Mouse (Mus musculus) heart, embryonic 11.5 days (tissue): ENCODE data around the gene Iqsec3. TPM values are rescaled to one million over a fixed set of nuclear protein-coding genes. Genes with fewer than 3 reads are reported as not detected.

Source experiments
- ATAC-seq: fragments of 200-750 bp; cut with Nextera tagmentation; replicated peaks from 2 replicates; pipeline ENCODE4 v1.8.0; 2017; ENCODE audit warnings: moderate library complexity; ENCODE audit not compliant: insufficient number of reproducible peaks, low FRiP score, low TSS enrichment
- H3K27ac ChIP-seq: fragments of 300-500 bp; sonication (generic); 2 replicates; pipeline ENCODE4 v1.5.1; 2014; ENCODE audit warnings: mild to moderate bottlenecking, low read depth, low read length
- H3K27me3 ChIP-seq: fragments of 300-500 bp; sonication (generic); 2 replicates; pipeline ENCODE4 v1.6.1; 2014; ENCODE audit warnings: mild to moderate bottlenecking, low read length, mixed read lengths; ENCODE audit not compliant: control insufficient read depth, insufficient read depth
- H3K36me3 ChIP-seq: fragments of 300-500 bp; sonication (generic); 2 replicates; pipeline ENCODE4 v1.6.1; 2014; ENCODE audit warnings: mild to moderate bottlenecking, low read length, moderate library complexity, mixed read lengths; ENCODE audit not compliant: control insufficient read depth, insufficient read depth
- H3K4me1 ChIP-seq: fragments of 300-500 bp; sonication (generic); 2 replicates; pipeline ENCODE4 v1.6.1; 2014; ENCODE audit warnings: low read length; ENCODE audit not compliant: control insufficient read depth, insufficient read depth
- H3K4me2 ChIP-seq: fragments of 300-500 bp; sonication (generic); 2 replicates; pipeline ENCODE4 v1.6.1; 2014; ENCODE audit warnings: mild to moderate bottlenecking, moderate library complexity
- H3K4me3 ChIP-seq: fragments of 300-500 bp; sonication (generic); 2 replicates; pipeline ENCODE4 v1.5.1; 2014; ENCODE audit warnings: low read depth, low read length
- H3K9ac ChIP-seq: fragments of 300-500 bp; sonication (generic); 2 replicates; pipeline ENCODE4 v1.6.1; 2014; ENCODE audit warnings: mild to moderate bottlenecking, low read depth, low read length, moderate library complexity
- H3K9me3 ChIP-seq: fragments of 300-500 bp; sonication (generic); replicated peaks from 2 replicates; pipeline ENCODE4 v1.6.1; 2016; ENCODE audit warnings: low read length; ENCODE audit not compliant: control insufficient read depth
- WGBS: fragments of 180-500 bp; shearing (Covaris S2); extraction: QIAGEN DNeasy Blood & Tissue Kit; methylation state at CpG from one replicate; pipeline ENCODE4 v1.1.7; 2014; ENCODE audit not compliant: insufficient replicate concordance; 5-methylcytosine and 5-hydroxymethylcytosine counted together
- polyA plus RNA-seq: library from polyadenylated mRNA; unstranded; fragments of >200 nt; fragmentation: Nextera tagmentation; extraction: Ambion mirVana; gene quantifications from 2 replicates; pipeline ENCODE4 v1.2.1, GENCODE M21; 2014

The Iqsec3 gene
- polyA plus RNA-seq, 1 experiment from 2014 or later, result 0.04 TPM

DNA sequence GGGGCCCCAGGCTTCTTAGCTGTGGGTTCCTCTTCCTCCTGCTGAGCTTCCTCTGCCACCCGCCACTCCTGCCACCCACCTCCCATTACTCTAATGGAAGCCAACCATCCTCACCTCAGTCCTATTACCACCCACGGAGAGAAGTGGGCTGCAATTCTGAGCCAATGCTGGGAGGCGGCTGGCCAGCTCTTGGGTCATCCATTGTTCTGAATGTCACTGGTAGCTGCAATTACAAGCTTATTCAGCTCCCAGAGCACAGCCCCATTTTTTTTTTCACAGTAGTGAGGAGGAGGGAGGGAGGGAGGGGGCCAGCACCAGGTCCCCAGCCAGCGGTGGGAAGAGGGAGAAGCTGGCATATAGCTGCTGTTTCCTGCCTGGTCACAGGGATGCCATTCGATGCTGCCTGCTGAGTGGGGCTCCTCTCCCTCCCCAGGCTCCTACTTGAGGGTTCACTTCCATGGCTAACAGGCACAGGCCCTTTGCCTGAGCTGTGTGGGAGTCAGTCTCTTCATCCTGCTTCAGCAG, 32.7 kb downstream of the Iqsec3 start:
- Histone ChIP-seq H3K4me1 (no peaks in the 10 kb centered on the region), H3K36me3 (no peaks in the 10 kb centered on the region), H3K4me3 (no peak overlapping the region), H3K4me2 (no peak overlapping the region), H3K27ac (no peak overlapping the region), H3K9me3 (no peaks in the 10 kb centered on the region), H3K27me3 (peaks cover 5% of the 10 kb centered on the region; the same call in 1 of the 2 replicates), H3K9ac (no peak overlapping the region)
- 27% methylated on average over 5 of the region's 5 CpGs for WGBS
- ATAC-seq, result no peak

DNA sequence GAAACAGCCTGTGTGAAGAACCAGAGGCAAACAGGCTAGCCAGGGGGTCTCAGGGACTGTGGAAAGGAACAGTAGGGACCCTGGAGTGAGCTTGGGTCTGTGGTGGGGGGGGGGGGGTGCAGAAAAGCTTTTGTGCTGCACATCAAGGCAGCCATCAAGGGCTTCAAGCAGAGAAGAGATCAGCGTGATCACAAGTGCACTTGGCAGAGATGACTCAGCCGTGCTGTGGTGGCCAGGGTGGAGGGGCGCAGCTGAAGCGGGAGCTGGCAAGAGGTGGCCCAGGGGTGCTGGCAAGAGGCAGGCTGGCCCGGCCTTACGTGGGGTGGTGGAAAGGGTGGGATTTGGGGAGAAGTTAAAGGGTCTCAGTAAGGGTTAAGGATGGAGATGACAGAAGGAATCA, 48.6 kb downstream of the Iqsec3 start:
- Histone ChIP-seq H3K27ac (no peak overlapping the region), H3K9me3 (no peaks in the 10 kb centered on the region), H3K4me3 (no peak overlapping the region), H3K4me1 (no peaks in the 10 kb centered on the region), H3K4me2 (no peak overlapping the region), H3K27me3 (peaks cover 24% of the 10 kb centered on the region), H3K36me3 (no peaks in the 10 kb centered on the region), H3K9ac (no peak overlapping the region)
- ATAC-seq, result no peak
- whole genome bisulfite sequencing, result 26% methylated on average over 6 of the region's 6 CpGs

DNA sequence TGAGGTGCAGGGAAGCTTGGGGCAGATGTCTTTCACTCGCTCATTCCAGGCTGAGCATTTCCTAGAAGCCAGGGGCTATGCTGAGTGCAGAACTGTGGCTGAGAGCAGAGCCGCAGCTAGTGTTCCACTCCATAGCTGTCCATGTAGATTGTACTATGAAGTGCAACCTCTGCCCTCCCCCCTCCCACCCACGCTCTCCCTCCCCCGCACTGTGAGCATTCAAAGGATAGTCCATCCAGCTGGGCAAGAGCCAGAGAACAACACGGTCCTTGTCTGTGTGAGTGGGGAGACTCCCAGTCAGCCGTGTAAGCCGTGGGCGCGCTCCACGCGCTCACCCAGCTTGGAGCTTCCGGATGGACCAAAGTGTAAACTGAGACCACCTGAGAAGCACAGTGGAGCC, 49.1 kb downstream of the Iqsec3 start:
- Histone ChIP-seq H3K4me2 (no peak overlapping the region), H3K27ac (no peak overlapping the region), H3K27me3 (peaks cover 22% of the 10 kb centered on the region), H3K9ac (no peak overlapping the region), H3K36me3 (no peaks in the 10 kb centered on the region), H3K4me3 (no peak overlapping the region), H3K9me3 (no peaks in the 10 kb centered on the region), H3K4me1 (no peaks in the 10 kb centered on the region)
- WGBS, result 36% methylated on average over 12 of the region's 12 CpGs
- 0 out of 2 replicates have a peak, but pooled peaks have one; percentile 31 for ATAC-seq

DNA sequence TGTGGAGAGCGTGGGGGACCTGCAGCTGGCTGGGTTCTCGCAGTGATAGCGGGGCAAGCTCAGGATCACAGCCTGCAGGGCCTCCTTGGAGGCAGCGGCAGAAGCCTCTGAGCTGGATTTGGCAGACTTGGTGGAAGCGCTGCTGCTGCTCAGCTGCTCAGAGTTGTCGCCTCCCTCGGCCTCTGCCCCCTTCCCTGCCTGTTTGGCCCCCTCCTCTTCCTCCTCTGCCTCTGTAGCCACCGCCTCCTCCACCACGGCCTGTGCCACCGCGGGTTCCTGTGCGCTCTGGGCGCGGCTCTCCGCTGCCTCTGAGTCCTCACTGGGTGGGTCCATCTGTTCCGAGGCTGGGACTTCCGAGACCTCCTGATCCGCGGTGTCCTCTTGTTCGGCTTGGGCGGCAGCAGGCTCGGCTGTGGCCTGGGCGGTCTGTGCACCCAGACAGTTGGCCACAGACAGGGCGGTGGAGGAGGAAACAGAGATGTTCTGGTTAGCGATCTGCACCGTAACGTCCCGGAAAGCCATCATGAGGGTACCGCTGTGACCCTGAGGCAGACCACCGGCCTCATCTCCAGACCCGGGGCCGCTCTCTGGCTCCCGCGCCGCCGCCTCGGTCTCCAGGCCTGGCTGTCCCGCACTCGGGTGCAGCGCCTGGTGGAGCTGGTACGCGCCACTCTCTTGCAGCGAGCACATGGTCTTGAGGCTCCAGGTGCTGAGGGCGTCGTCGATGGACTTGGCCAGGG, 60.8 kb downstream of the Iqsec3 start:
- H3K9ac ChIP-seq, result no peak overlapping the region
- WGBS, result 2% methylated on average over 41 of the region's 46 CpGs

DNA sequence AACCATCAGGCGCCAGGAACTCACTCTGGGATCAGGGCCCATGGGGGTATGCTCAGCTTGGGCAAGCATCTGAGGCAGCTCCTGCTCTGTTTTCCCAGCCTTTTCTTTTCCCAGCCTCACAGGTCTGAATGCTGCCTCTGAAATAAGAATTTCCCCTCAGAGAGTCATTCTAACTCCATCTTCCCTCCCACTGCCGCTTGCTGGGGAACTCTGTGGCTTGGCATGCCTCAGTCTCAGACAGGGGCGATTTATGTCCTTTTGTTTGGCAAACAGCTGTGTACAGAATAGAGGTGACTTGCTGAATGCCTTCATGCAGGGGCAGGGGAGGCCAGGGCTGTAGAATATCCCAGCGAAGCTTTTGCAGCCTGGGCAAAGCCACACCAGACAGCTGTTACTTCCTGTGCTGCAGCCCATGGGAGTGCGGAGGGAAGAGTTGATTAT, 65.9 kb downstream of the Iqsec3 start:
- Histone ChIP-seq H3K36me3 (no peaks in the 10 kb centered on the region), H3K9me3 (no peaks in the 10 kb centered on the region), H3K4me1 (no peaks in the 10 kb centered on the region), H3K27ac (no peak overlapping the region), H3K9ac (no peak overlapping the region), H3K4me2 (no peak overlapping the region), H3K4me3 (no peak overlapping the region), H3K27me3 (peaks cover 29% of the 10 kb centered on the region)
- WGBS, result 51% methylated on average over 5 of the region's 5 CpGs
- ATAC-seq, result no peak

More for the DNA sequence above, 60.8 kb downstream of the Iqsec3 start:
- ATAC-seq, result peak; percentile 39; the same call in 1 of the 2 replicates
- Histone ChIP-seq H3K4me2 (peak overlapping the region; percentile 58), H3K9me3 (no peaks in the 10 kb centered on the region), H3K36me3 (no peaks in the 10 kb centered on the region), H3K27me3 (peaks cover 55% of the 10 kb centered on the region), H3K4me3 (peak overlapping the region; percentile 28), H3K27ac (no peak overlapping the region), H3K4me1 (no peaks in the 10 kb centered on the region)

DNA sequence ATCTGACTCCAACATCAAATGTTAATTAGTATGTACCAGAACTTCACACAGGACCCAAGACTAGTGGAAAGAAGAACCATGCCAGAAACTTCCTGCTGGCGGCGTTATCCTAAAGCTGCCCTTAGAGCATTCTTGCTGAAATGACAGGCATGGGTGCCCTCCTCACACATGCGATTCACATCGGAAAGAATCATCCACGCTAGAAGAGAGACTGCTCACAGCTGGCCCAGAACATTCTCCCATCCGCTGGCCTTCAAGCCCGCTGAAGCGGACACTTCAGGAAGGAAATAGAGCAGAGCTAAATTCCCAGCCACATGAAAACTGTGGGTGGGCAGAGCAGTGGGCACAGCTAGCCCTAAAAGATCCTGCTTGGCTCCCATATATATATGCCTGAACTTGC, 68.2 kb downstream of the Iqsec3 start:
- 82% methylated on average over 8 of the region's 8 CpGs for WGBS
- H3K4me2 ChIP-seq, result no peak overlapping the region
- H3K36me3 ChIP-seq, result no peaks in the 10 kb centered on the region
- H3K9me3 ChIP-seq, result no peaks in the 10 kb centered on the region
- no peak overlapping the region for H3K4me3 ChIP-seq
- no peak overlapping the region for H3K27ac ChIP-seq
- H3K9ac ChIP-seq, result no peak overlapping the region
- H3K27me3 ChIP-seq, result peaks cover 6% of the 10 kb centered on the region
- no peaks in the 10 kb centered on the region for H3K4me1 ChIP-seq
- ATAC-seq, result no peak

DNA sequence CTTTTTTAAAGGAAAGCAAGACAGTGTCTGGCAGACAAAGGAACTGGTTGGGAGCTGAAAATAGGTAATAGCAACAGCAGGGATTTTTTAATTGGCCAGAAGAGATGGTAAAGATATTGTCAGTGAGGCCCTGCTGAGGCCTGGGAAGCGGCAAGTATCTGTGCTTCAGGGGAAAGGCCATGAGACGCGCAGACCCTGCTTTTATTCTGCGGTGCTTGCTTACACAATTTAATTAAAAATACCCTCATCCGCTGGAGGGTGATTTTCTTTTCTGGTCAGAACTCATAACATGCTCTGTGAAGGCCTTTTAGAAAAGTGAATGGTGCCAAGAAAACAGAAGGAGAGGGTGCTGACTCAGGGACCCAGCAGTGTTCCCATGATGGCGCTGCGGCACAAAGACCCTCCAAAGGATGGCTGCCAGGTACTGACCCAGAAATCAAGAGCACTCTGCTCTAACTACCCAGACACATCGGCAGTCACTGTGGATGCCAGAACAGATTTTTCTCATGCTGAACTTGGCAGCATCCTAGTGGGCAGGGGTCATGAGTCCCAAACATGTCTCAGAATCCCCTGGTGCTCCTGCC, 70.7 kb downstream of the Iqsec3 start:
- H3K9ac ChIP-seq, result no peak overlapping the region
- no peak for ATAC-seq

DNA sequence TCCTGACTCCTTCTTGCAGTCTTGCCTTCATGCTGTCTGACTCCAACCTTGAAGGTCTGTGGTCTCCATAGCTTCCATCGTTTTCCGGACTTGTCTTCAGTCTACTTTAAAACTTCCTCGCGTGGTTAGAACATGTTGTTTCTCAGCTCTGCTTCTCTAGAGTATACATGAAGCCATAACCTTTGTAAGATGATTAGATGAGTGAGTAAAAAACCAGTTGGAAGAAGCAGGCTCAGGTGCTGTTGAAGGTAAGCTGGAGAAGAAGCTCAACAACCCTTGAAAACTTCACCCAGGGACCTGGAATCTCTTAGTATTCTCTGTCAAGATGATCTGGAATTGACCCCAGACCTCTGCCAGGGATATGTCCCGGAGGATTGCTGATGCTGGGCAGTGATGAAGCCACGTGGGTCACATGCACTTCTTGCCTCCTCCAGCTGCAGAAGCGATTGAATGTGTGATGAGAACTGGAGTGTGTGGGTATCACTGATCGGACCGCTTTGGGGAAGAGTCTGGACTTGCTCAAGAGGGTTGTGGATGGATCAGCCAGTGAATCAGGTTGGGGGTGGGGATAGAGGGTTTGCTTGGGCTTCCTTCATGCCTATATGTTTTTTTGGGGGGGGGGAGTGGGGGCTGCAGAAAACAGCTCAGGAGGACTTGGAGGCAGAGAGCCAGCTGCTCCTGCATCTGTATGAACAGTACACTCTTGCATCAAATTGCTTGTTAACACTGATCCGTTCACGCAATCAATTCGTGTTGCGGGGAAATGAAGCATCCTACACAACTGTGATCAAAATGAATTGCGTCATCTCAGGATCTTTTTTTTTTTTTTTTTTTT, 71.4 kb downstream of the Iqsec3 start:
- Histone ChIP-seq H3K9ac (no peak overlapping the region), H3K36me3 (no peaks in the 10 kb centered on the region), H3K27ac (no peak overlapping the region), H3K4me3 (no peak overlapping the region), H3K4me2 (no peak overlapping the region), H3K27me3 (no peaks in the 10 kb centered on the region), H3K4me1 (no peaks in the 10 kb centered on the region), H3K9me3 (no peaks in the 10 kb centered on the region)
- 82% methylated on average over 14 of the region's 14 CpGs for WGBS
- ATAC-seq, result no peak

More for the DNA sequence above, 70.7 kb downstream of the Iqsec3 start:
- WGBS, result 83% methylated on average over 8 of the region's 8 CpGs
- Histone ChIP-seq H3K4me2 (no peak overlapping the region), H3K4me3 (no peak overlapping the region), H3K4me1 (no peaks in the 10 kb centered on the region), H3K27me3 (no peaks in the 10 kb centered on the region), H3K27ac (no peak overlapping the region), H3K36me3 (no peaks in the 10 kb centered on the region), H3K9me3 (no peaks in the 10 kb centered on the region)
